Mouse (Mus musculus): ENCODE data around the gene Gm572. TPM values are rescaled to one million over a fixed set of nuclear protein-coding genes. Genes with fewer than 3 reads are reported as not detected.

The Gm572 gene
- polyA plus RNA-seq, 1 experiment from 2014 or later, result not detected

DNA sequence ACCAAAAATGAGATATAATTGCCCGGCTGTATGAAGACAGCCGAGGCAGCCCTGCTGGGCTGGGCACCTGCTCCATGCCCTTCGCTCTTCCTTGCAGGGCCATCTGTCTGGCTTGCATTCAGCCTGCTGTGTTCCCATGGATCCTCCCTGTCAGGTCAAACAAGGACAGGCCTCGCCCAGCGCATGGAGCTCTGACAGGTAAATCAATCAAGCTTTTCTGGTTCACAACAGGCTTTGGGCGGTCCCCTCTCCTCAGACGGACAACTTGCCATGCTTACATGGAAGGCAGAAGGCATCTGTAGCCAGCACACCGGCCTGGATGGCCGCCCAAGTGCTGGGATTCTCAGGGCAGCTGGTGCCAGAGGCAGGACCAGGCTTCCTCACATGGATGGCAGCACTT, 7.9 kb downstream of the Gm572 start:
- Histone ChIP-seq H3K9ac (replicated peaks) (no peak overlapping the region), H3K27me3 (replicated peaks) (no peaks in the 10 kb centered on the region; the same call in 1 of the 2 replicates), H3K4me1 (0 out of 2 replicates have a peak, but pooled peaks cover 5% of the 10 kb centered on the region), H3K36me3 (no peaks in the 10 kb centered on the region), H3K27ac (replicated peaks) (no peak overlapping the region), H3K4me2 (no peak overlapping the region), H3K4me3 (replicated peaks) (no peak overlapping the region), H3K9me3 (replicated peaks) (no peaks in the 10 kb centered on the region)
- no peak for ATAC-seq (ENCODE audit: low FRiP score)
- WGBS, result 25% methylated on average over 9 of the region's 9 CpGs

DNA sequence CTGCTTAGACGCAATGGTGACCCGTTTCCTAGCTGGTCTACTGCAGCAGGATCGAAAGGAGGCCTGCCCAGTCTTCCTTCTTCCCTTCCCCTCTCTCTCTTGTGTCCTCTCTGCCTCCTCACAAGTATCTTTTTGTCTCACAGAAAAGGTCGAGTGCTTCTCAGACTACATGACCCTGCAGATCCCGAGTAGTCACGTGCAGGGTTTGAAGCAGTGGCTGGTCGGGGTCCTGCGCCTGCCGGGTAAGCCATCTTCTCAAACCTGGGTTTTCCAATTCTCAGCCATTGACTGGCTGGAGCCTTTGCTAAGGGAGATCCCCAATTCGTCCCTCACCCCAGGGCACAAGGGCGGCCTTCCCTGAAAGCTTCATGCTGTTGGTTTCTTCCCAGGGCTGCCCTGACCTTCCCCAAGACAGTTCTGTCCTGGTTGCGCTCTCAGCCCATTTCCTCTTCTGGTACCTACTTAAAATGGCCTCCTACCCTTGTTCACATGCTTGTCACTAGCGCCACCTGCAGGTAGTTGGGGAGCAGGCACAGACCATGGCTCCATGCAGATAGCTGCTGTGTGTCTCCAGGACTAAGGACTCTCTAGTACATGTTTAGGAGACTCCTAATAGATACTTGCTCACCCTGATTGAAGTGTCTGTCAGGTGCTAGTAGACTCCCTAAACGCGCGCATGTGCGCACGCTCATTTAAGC, 11.7 kb downstream of the Gm572 start:
- H3K4me1 ChIP-seq, result peaks cover 16% of the 10 kb centered on the region
- no peaks in the 10 kb centered on the region for H3K36me3 ChIP-seq
- no peak for ATAC-seq (ENCODE audit: low FRiP score)
- no peak overlapping the region for H3K4me2 ChIP-seq
- H3K4me3 ChIP-seq (replicated peaks), result no peak overlapping the region
- no peaks in the 10 kb centered on the region for H3K9me3 ChIP-seq (replicated peaks)
- no peak overlapping the region for H3K27ac ChIP-seq (replicated peaks)
- no peaks in the 10 kb centered on the region; the same call in 1 of the 2 replicates for H3K27me3 ChIP-seq (replicated peaks)
- WGBS, result 90% methylated on average over 18 of the region's 18 CpGs
- no peak overlapping the region for H3K9ac ChIP-seq (replicated peaks)

DNA sequence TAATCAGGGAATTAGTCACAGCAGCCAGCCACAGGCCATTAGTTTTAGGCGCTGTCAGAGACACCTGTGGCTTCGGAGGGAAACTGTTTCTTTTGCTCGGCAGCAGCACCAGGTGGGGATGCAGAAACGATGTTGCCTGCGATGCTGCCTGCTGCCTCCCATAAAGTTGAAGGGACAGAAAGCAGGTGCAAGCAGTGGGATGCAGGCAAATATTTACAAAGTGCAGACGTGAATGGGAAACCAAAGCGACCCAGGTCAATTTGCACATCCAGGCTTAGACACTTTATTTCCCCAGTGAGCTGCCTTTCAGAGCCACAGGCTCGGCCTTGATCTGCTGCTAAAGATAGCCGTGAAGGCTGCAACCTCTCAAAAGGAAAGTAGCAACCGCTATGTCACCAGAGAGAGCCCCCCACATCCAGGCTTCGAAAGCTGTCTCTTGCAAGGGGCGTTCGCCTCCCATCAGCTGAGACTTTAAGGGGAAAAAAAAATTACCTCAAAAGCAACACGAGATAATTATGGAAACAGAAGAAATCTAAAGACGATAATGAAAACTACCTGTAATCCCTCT, 13.7 kb downstream of the Gm572 start:
- ATAC-seq (ENCODE audit: low FRiP score), result no peak
- 24% methylated on average over 15 of the region's 15 CpGs for WGBS

DNA sequence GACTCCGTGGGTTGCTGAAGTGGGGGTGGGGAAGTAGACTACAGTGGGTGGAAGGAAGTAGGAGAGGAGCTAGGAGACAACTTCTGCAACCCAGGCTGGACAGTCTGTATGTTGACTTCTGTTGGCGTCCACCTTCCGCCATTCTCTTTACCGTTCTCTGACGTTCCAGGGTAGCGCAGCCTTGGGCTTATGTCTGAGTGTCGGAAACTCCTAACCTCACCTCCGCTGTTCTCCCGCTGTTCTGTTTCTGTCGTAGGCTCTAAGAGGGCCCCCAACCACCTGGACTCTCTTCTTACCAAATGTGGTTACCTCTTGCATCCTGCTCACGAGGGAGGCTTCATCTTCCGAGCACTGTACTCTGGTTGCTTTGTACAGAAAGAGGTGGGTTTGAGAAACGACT, 14.7 kb downstream of the Gm572 start:
- ATAC-seq (ENCODE audit: low FRiP score), result no peak
- Histone ChIP-seq H3K4me3 (replicated peaks) (no peak overlapping the region), H3K9ac (replicated peaks) (no peak overlapping the region), H3K27me3 (replicated peaks) (no peaks in the 10 kb centered on the region; the same call in 1 of the 2 replicates), H3K27ac (replicated peaks) (no peak overlapping the region), H3K36me3 (no peaks in the 10 kb centered on the region), H3K4me2 (no peak overlapping the region), H3K4me1 (peaks cover 23% of the 10 kb centered on the region), H3K9me3 (replicated peaks) (no peaks in the 10 kb centered on the region)
- 89% methylated on average over 13 of the region's 13 CpGs for WGBS

More for the DNA sequence above, 13.7 kb downstream of the Gm572 start:
- peaks cover 13% of the 10 kb centered on the region for H3K4me1 ChIP-seq
- no peak overlapping the region for H3K4me3 ChIP-seq (replicated peaks)
- H3K27me3 ChIP-seq (replicated peaks), result no peaks in the 10 kb centered on the region; the same call in 1 of the 2 replicates
- H3K27ac ChIP-seq (replicated peaks), result no peak overlapping the region
- no peak overlapping the region for H3K9ac ChIP-seq (replicated peaks)
- no peaks in the 10 kb centered on the region for H3K9me3 ChIP-seq (replicated peaks)
- no peak overlapping the region for H3K4me2 ChIP-seq
- H3K36me3 ChIP-seq, result no peaks in the 10 kb centered on the region

DNA sequence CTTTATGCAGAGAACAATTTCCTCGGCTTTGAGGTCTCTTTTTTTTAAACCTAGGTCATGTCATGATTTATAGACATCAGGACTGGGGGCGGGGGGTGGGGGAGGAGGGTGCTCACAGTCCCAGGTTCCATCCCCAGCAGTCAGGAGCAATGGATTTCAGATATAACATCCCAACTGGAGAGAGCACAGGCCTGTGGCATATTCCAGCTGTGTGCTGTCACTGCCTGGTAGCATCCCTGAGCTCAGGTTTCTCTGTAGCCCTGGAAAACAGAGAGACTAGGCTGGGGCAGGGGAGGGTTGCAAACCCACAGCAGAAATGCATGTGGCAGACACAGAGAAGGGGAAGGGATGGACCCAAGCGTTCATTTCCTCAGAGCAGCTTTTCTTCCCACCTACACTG, 17.1 kb downstream of the Gm572 start:
- no peaks in the 10 kb centered on the region; the same call in none of the 2 replicates for H3K27me3 ChIP-seq (replicated peaks)
- H3K4me3 ChIP-seq (replicated peaks), result no peak overlapping the region
- H3K4me1 ChIP-seq, result peaks cover 36% of the 10 kb centered on the region
- ATAC-seq (ENCODE audit: low FRiP score), result no peak
- 46% methylated on average over 3 of the region's 3 CpGs for WGBS
- H3K9me3 ChIP-seq (replicated peaks), result no peaks in the 10 kb centered on the region
- no peak overlapping the region for H3K9ac ChIP-seq (replicated peaks)
- H3K4me2 ChIP-seq, result no peak overlapping the region
- H3K36me3 ChIP-seq, result no peaks in the 10 kb centered on the region
- no peak overlapping the region for H3K27ac ChIP-seq (replicated peaks)

DNA sequence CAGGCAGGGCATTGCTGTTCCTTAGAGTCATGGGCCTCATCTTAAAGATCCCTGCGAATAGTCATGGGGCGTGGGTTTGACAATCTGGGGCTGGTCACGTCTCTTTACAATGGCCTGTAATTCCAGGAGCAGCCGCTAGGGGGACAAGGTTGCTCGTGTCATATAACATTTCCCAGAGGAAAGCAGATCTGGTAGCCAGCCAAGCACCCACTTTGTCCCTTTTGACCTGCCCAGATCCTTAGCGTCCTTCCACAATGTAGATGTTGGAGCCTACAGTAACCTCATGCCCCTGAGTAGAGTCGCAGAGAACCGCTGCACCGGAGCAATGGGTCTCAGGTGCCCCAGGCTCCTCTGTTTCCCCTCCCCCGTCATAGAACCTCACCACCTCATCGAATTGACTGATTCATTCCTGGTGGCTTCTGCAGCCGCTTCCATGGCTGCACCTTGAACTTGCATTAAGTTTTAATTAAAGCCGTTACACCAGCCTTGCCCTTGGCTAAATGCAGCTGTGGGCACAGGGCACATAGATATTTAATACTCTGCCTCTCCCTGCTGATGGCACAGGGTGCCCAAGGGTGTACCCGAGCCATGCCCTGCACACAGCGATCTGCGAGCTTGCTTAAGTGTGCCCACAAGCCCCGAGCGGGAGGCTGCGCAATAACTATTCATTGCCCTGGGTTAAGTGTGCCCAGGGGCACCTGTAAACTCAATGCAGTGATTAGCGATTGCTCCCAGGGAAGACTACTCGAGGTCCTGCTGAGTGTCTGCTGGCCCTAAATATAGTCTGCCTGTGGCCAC, 19.2 kb downstream of the Gm572 start:
- no peak overlapping the region for H3K9ac ChIP-seq (replicated peaks)
- peak; percentile 73 for ATAC-seq (ENCODE audit: low FRiP score)
- WGBS, result 16% methylated on average over 21 of the region's 21 CpGs
- H3K4me1 ChIP-seq, result peaks cover 28% of the 10 kb centered on the region
- no peaks in the 10 kb centered on the region for H3K36me3 ChIP-seq
- no peak overlapping the region; the same call in 1 of the 2 replicates for H3K4me3 ChIP-seq (replicated peaks)
- no peaks in the 10 kb centered on the region for H3K9me3 ChIP-seq (replicated peaks)
- peak overlapping the region; percentile 37 for H3K27ac ChIP-seq (replicated peaks)
- H3K27me3 ChIP-seq (replicated peaks), result no peaks in the 10 kb centered on the region; the same call in 1 of the 2 replicates
- H3K4me2 ChIP-seq, result peak overlapping the region; percentile 43

DNA sequence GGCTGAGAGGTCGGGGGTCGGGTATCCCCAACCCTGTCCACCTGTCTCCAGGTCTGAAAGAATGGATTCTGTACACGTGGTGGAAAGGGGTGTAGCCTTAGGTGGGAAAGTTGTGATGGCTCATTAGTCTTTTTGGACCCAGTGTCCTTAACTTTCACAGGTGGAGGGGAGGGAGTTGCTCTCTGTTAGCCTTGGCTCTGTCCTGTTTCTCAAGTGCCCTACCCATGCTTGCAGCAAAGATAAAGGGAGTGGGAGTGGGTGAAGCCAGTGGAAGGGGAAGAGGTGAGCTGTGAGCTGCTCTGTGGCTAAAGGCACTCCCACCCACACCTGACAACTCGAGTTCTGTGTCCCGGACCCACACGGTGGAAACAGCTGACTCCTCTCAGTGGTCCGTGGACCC, 20.2 kb downstream of the Gm572 start:
- Histone ChIP-seq H3K9me3 (replicated peaks) (no peaks in the 10 kb centered on the region), H3K4me1 (peaks cover 30% of the 10 kb centered on the region), H3K27ac (replicated peaks) (peak overlapping the region; percentile 37), H3K4me3 (replicated peaks) (no peak overlapping the region), H3K27me3 (replicated peaks) (no peaks in the 10 kb centered on the region; the same call in 1 of the 2 replicates), H3K4me2 (no peak overlapping the region), H3K36me3 (no peaks in the 10 kb centered on the region), H3K9ac (replicated peaks) (no peak overlapping the region)
- no peak for ATAC-seq (ENCODE audit: low FRiP score)
- 77% methylated on average over 7 of the region's 7 CpGs for WGBS

DNA sequence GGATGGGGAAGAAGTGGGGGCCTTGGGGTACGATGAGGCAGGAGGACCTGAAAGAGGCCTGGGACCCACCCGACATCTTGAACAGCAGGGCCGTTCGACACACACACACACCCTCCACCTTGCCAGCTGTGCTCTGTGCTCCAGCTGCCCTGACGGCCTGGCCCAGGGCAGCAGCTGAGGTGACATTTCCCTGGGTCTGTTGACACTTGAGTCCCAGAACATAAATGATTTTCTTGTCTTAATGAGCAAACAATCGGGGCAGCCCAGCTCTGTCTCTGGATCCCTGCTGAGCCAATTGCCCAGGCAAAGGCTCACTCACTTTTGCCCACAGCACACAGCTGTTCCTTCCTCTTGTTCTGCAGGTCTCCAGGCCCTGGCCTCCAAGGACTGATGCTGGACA, 20.9 kb downstream of the Gm572 start:
- Histone ChIP-seq H3K27ac (replicated peaks) (no peak overlapping the region), H3K27me3 (replicated peaks) (no peaks in the 10 kb centered on the region; the same call in 1 of the 2 replicates), H3K36me3 (no peaks in the 10 kb centered on the region), H3K4me2 (no peak overlapping the region), H3K4me3 (replicated peaks) (no peak overlapping the region), H3K4me1 (peaks cover 30% of the 10 kb centered on the region), H3K9me3 (replicated peaks) (no peaks in the 10 kb centered on the region), H3K9ac (replicated peaks) (no peak overlapping the region)
- WGBS, result 36% methylated on average over 6 of the region's 6 CpGs
- no peak for ATAC-seq (ENCODE audit: low FRiP score)

DNA sequence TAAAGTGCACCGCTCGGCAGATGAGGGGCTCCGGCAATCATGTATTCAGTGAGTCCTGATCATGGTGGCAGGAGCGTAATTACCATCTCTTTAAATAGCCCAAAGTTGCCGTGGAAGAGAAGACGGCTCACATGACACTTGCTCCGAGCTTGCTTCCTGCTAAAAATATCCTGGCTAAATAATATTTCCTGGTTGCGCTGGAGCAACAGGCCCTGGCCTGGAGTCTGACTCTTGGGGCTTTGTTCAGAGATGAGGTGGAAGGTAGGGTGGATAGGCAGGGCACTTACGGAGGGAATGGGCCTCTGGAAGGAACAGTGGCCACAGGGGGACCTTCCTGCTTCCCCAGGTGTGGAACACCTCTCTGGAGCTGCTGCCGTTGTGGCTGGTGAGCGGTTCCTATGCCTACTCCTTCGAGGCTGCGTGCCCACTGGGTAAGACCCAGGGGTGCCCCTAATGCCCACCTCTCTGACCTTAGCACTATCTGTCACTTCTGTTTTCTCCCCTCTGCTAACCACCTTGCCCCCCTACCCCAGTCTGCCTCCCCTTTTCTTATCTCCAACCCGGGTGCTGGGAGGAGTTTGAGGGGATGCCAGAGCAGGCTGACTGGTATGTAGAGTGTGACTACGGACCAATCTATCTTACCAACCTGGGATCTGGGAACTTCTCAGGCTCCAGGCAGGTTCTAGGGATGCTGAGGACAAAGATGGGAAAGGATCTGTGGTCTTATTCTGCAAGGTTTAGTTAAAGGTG, 24.1 kb downstream of the Gm572 start:
- 83% methylated on average over 15 of the region's 15 CpGs for WGBS
- no peak overlapping the region for H3K4me2 ChIP-seq
- no peak for ATAC-seq (ENCODE audit: low FRiP score)

DNA sequence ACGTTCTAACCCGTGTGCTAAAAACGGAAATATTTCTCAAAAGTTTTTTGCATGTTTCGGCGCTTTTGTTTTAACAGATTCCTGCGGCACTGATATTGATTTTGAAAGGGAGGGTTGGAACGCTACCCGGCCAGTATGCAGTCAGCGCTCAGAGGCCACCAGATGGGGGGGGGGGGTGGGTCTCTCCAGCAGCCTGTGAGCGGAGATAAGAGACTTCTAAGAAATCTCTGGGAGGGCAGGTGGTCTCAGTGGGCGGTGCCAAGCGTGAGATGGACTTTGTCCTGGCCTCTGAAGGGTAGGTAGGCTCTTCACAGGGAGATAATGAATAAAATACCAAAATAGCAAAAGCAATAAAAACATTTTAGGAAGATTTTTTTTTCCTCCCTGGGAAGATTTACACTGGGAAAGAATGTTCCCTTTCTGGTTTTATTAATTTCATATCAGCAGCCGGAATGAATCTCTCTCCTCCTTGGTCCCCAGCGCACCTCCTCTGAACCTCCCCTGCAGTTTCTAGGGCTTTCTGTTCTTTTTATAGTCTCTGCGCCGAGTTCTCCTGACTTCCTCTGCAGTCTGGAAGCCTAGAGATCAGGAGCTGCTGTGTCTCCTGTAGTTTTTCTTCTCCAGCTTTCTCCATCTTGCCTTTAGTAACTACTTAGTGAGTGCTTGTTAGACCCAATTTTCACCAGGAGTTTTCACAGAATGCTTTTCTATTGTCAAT, 28.3 kb downstream of the Gm572 start:
- H3K4me2 ChIP-seq, result no peak overlapping the region
- no peak overlapping the region for H3K4me3 ChIP-seq (replicated peaks)
- H3K9ac ChIP-seq (replicated peaks), result no peak overlapping the region
- WGBS, result 60% methylated on average over 16 of the region's 16 CpGs
- H3K9me3 ChIP-seq (replicated peaks), result no peaks in the 10 kb centered on the region
- no peaks in the 10 kb centered on the region; the same call in 1 of the 2 replicates for H3K27me3 ChIP-seq (replicated peaks)
- no peak overlapping the region for H3K27ac ChIP-seq (replicated peaks)
- H3K4me1 ChIP-seq, result peaks cover 16% of the 10 kb centered on the region
- no peak for ATAC-seq (ENCODE audit: low FRiP score)
- no peaks in the 10 kb centered on the region for H3K36me3 ChIP-seq

More for the DNA sequence above, 24.1 kb downstream of the Gm572 start:
- Histone ChIP-seq H3K36me3 (no peaks in the 10 kb centered on the region), H3K4me3 (replicated peaks) (no peak overlapping the region), H3K4me1 (peaks cover 24% of the 10 kb centered on the region), H3K27ac (replicated peaks) (no peak overlapping the region), H3K9ac (replicated peaks) (no peak overlapping the region), H3K9me3 (replicated peaks) (no peaks in the 10 kb centered on the region), H3K27me3 (replicated peaks) (no peaks in the 10 kb centered on the region; the same call in 1 of the 2 replicates)

DNA sequence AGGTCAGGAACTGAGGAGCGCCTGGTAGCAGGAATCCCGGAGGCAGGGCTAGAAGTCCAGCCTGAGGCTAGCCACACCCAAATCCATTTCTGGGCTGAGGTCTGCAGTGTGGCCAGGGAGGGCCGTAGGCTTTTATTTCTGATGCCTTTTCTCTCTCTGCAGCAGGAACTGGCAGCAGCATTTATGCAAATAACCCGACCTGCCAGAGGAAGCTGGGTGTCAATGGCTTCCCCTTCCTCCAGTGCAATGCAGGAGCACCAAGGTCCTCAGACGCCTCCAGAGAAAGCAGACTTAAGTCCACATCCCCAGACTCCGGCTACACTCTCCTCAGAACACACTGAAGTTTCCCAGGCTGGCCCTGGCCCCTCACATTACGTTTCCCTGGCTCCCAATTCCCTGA, 31.9 kb downstream of the Gm572 start:
- Histone ChIP-seq H3K27ac (replicated peaks) (no peak overlapping the region), H3K4me2 (no peak overlapping the region), H3K9ac (replicated peaks) (no peak overlapping the region), H3K9me3 (replicated peaks) (no peaks in the 10 kb centered on the region), H3K36me3 (no peaks in the 10 kb centered on the region), H3K4me1 (peaks cover 21% of the 10 kb centered on the region), H3K4me3 (replicated peaks) (no peak overlapping the region), H3K27me3 (replicated peaks) (no peaks in the 10 kb centered on the region; the same call in 1 of the 2 replicates)
- 48% methylated on average over 7 of the region's 7 CpGs for WGBS
- no peak for ATAC-seq (ENCODE audit: low FRiP score)
